Mouse (Mus musculus): Measurements from ENCODE around the gene Myo1b.

GRCm38 (mm10) chr1:51882752-51883151, 33.1 kb downstream of the Myo1b start:
- TF ChIP-seq CTCF (IDR thresholded peaks at IDR 0.05; ENCODE audit: low read depth, low read length) (no peak), POLR2A (IDR thresholded peaks at IDR 0.05; ENCODE audit: extremely low read depth, insufficient read depth, low read length) (no peak)

Measured in liver, adult 2 months (tissue).